Mouse (Mus musculus) C2C12 (cell line): ENCODE results near the gene Dtl.

ENCODE experiments used
- CTCF ChIP-seq: IDR thresholded peaks from one replicate; pipeline ENCODE4 v1.5.1; 2011; ENCODE audit not compliant: control insufficient read depth, insufficient read depth, insufficient read length
- FOSL1 ChIP-seq: IDR thresholded peaks from one replicate; pipeline ENCODE4 v1.8.0; 2011; ENCODE audit warnings: mild to moderate bottlenecking, low read length; ENCODE audit not compliant: poor library complexity, insufficient read depth, severe bottlenecking
- MAX ChIP-seq: IDR thresholded peaks from one replicate; pipeline ENCODE4 v1.6.1; 2011; ENCODE audit warnings: mild to moderate bottlenecking, control low read depth
- MYOD1 ChIP-seq: IDR thresholded peaks from one replicate; pipeline ENCODE4 v1.6.1; 2011; ENCODE audit warnings: low read depth; ENCODE audit not compliant: control insufficient read depth, insufficient read length
- MYOG ChIP-seq: IDR thresholded peaks from one replicate; pipeline ENCODE4 v1.6.1; 2011; ENCODE audit not compliant: control insufficient read depth, insufficient read length; ENCODE audit errors: extremely low read depth
- USF1 ChIP-seq: IDR thresholded peaks from one replicate; pipeline ENCODE4 v1.6.1; 2011; ENCODE audit warnings: low read depth, mild to moderate bottlenecking, control low read depth, moderate library complexity

GRCm38 (mm10) chr1:191617589-191617988 lies 42.2 kb upstream of the Dtl start:
- TF ChIP-seq USF1 (no peak), CTCF (no peak), FOSL1 (no peak), MAX (no peak), MYOD1 (no peak), MYOG (no peak)
